9 mouse cellular contexts compared by ENCODE assay signal in genomic region chr8:81478674-81479073, GRCm38 (mm10).
DNase-seq lines count a peak whose midpoint lies in the region; ATAC-seq lines count a peak whose summit lies in the region.
"Had no signal": no experiment of that assay in that cellular context is flagged by ENCODE, and none has a peak within 500 bp of the region (broad histone marks: within the 10 kb centered on the region; RNA-seq: fewer than 3 reads in every experiment).

No protein-coding gene starts in this region.

- no peak overlapping the region for H3K4me2 ChIP-seq in midbrain, embryonic 15.5 days
- H3K4me2 ChIP-seq: embryonic facial prominence, embryonic 12.5 days had no signal

- no peak overlapping the region for H3K9ac ChIP-seq in midbrain, embryonic 15.5 days
- H3K9ac ChIP-seq: embryonic facial prominence, embryonic 12.5 days had no signal

- H3K4me1 ChIP-seq in midbrain, embryonic 15.5 days: no peaks in the 10 kb centered on the region
- H3K4me1 ChIP-seq: embryonic facial prominence, embryonic 12.5 days had no signal

- peak; percentile 73; the same call in 1 of the 2 replicates for ATAC-seq in midbrain, embryonic 15.5 days (replicated peaks)

- H3K27ac ChIP-seq in midbrain, embryonic 15.5 days: no peak overlapping the region
- H3K27ac ChIP-seq: embryonic facial prominence, embryonic 12.5 days had no signal

- 38% methylated on average over 3 of the region's 3 CpGs for WGBS in midbrain, embryonic 15.5 days

- H3K27me3 ChIP-seq in midbrain, embryonic 15.5 days (replicated peaks): no peaks in the 10 kb centered on the region
- H3K27me3 ChIP-seq: embryonic facial prominence, embryonic 12.5 days had no signal

- H3K9me3 ChIP-seq in midbrain, embryonic 15.5 days: no peaks in the 10 kb centered on the region
- H3K9me3 ChIP-seq: embryonic facial prominence, embryonic 12.5 days had no signal

- no peak overlapping the region for H3K4me3 ChIP-seq in midbrain, embryonic 15.5 days
- H3K4me3 ChIP-seq: embryonic facial prominence, embryonic 12.5 days had no signal

- peak; percentile 28 for DNase-seq in adrenal gland, postnatal 10 days
- no peak for DNase-seq in adrenal gland, postnatal 25 days
- peak; percentile 11 for DNase-seq in layer of hippocampus, adult 9-10 months (ENCODE audit: low spot score)
- no peak for DNase-seq in layer of hippocampus, postnatal 10 days (ENCODE audit: low spot score in 2 of 2)
- DNase-seq in adipocyte (ENCODE audit: low spot score): peak; percentile 55
- DNase-seq in right cerebral cortex, postnatal 14 days: no peak
- no peak for DNase-seq in layer of hippocampus, postnatal 25 days (ENCODE audit: extremely low spot score in 1 of 2, low spot score in 1 of 2)

- H3K36me3 ChIP-seq in midbrain, embryonic 15.5 days (replicated peaks): no peaks in the 10 kb centered on the region
- H3K36me3 ChIP-seq: embryonic facial prominence, embryonic 12.5 days had no signal

Comparison
In these comparisons a context has a peak if more than half of its experiments do, and no peak if none do; other contexts are left out.
1. DNase-seq: peak in adrenal gland, postnatal 10 days (single experiment), layer of hippocampus, adult 9-10 months (single experiment) and adipocyte (single experiment); none in adrenal gland, postnatal 25 days (single experiment), layer of hippocampus, postnatal 10 days (0 of 2), right cerebral cortex, postnatal 14 days (single experiment) and layer of hippocampus, postnatal 25 days (0 of 2).